Mouse (Mus musculus) spleen, adult 2 months (tissue): ENCODE measurements around the gene Dydc1.

Experiments
- CTCF ChIP-seq: fragments of 200-500 bp; IDR thresholded peaks from 2 replicates; pipeline ENCODE4 v1.5.1; 2011; ENCODE audit warnings: mild to moderate bottlenecking, inconsistent platforms; ENCODE audit not compliant: insufficient read depth, insufficient read length, insufficient replicate concordance; ENCODE audit errors: extremely low read depth
- POLR2A ChIP-seq: fragments of 200-500 bp; IDR thresholded peaks from 2 replicates; pipeline ENCODE4 v1.6.1; 2011; ENCODE audit warnings: low read depth, low read length, inconsistent platforms

DNA sequence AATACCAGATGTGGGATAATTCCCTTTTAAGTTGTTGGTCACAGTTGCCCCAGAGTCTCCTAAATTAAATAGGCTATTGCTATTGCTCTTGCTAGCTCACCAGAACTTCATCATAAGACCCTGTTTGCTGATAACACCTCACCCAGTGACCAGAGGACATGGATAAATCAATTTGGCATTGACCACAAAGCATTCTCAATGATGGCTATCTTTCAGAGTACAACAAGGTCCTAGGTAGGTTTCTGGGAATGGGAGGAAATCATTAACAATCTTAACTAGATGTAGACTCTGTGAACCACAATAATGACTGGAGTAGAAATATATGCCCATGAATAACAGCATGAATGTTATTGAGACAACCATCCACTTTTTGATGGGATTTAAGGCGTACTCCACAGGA lies 68.0 kb downstream of the Dydc1 start:
- TF ChIP-seq POLR2A: no peak
- no peak for TF ChIP-seq CTCF
